Mouse (Mus musculus): ENCODE measurements around the gene Sept5.

Gene Sept5

DNA sequence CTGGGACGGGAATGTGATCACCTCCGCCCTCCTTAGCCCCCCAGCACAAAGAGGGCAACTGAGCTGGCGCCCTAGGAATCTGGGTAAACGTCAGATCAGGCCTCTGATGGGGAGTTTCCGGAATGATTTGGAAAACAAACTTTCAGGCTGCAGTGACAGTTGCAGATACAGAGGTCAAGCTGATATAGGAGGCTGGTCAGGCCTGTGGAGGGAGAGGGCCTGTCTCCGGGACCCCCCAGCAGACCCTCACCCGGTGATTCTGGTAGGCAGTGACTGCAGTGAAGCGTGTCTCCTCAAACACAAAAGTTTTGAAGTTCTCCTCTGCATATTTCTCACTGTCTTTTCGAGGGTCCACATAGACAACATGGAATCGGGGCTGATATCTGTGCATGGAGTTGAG, 46.6 kb downstream of the Sept5 start:
- DNase-seq (ENCODE audit: low spot score) = no peak

DNA sequence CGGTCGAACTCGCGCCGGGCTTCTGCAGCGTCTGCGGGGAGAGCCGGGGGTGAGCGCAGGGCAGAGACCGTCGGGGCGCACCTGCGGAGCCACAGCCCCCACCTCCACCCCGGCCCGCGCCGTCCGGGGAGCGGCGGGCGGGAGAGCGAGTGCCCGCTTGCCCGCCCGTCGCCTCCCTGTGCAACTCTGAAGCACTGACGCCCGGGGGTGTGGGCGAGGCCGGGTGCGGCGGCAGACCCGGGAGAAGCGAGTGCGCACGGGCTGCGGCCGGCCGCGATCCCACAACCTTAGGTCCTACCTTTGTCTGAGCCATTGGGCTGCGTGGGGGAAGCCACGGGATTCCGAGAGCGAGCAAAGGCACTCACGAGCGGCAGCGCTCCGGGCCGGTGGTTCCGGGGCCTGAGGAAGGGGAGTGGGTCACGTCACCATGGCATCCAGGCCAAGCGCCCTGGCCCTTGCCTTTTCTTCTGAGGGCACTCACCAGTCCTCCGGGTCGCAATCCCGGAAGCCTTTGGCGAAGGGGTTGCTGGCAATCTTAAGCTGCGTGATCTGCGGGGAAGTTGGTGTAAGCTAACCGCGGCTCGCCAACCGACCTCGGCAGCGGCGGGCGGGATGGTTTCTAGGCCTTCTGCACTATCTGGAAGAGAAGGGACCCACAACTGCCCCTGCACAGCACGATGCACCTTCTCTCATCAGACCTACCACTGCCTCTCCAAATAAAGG, 47.2 kb downstream of the Sept5 start:
- DNase-seq (ENCODE audit: low spot score) = no peak

DNA sequence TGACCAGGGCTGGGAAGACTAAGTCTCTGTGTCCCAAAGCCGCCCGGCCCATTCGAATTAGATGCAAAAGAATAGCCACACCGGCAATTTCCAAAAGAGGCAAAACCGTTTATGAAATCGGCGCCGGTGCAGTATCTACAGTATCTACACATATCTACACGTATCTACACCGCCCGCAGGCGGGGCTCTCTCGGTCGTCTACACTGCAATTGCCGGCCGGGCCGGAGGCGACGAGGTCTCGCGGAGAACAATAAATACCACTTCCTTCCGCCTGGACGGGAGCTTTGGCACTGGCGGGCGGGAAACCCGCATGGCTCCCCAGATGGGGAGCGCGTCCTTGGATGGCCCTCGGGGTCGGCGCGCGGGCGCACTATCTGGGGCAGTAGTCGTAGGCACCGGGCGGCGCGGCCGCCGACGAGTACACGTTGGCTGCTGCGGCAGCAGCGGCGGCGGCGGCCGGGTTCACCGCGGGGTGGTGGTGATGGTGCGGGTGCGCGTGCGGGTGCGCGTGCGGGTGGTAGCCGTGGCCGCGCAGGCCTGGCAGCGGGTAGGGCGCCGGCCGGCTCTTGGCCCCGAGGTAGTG, 48.0 kb downstream of the Sept5 start:
- no peak for DNase-seq (ENCODE audit: low spot score)

DNA sequence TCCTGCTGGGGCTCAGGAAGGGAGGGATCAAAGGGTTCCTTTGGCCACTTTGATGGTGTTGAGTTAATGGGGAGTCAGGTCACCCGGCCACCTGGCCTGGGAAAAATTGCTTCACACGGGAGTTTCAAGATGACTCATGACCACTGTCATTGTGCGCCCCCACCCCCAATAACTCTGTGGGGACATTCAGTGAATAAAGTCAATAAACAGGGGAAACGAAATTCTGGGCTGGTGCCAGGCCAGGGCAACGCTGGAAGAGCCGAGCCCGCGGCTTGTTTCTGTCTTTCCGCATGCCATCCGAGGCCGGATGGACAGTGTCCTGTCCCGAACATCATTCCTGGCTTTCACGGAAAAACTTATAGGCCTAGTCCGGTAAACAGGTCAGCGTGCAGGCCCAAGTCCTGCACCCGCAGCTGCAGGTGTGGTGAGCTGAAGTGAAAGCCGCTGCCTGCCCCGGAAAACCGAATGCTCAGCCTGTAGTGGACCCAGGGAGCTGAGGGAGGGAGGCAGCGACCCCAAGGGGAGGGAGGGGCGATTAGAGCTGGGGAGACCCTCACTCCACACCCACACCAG, 48.6 kb downstream of the Sept5 start:
- DNase-seq (ENCODE audit: low spot score) = no peak

DNA sequence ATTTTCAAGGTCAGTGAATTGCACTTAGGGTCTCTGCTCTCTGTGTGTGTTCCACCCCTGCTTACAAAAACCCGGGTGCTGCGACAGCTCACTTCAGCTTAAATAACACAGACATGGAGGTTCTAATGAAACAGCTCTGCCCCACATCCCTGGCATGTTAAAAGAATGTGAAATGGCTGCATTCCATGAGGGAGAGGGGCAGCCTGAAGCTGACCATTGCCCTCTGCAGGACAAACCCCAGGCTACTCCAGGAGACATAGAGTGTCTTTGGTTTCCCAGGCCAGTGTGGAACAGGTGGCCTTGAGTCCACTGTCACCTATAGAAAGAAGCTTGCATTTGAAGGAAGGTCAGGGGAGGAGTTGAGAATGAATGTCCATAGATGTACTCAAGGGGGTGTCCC, 49.4 kb downstream of the Sept5 start:
- no peak for DNase-seq (ENCODE audit: low spot score)

DNA sequence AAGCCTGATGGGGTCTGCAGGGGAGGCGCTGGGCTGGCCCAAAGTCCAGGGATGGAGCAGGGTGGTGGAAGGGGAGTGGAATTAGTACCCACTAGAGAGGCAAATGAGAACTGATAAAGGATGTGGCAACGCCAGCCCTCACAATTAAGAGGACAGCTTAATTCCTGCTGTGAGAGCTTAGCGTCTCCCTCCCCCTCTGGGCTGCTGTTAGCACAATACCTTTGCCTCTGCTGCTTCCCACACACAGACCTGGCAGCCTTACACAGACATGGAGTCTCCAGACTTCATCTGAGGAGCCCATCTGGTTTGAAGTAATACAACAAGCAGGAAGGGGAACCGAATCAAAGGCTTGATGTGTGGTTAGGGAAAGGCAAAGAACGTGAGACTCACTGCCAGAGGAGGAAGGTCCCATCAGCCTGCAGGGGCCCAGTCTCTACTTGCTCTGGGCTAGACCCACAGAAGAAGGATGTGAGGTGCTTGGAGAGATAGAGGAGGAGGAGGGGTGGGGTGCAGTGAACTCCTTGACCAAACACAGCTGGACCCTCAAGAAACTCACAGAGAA, 52.1 kb downstream of the Sept5 start:
- DNase-seq (ENCODE audit: low spot score) = no peak

DNA sequence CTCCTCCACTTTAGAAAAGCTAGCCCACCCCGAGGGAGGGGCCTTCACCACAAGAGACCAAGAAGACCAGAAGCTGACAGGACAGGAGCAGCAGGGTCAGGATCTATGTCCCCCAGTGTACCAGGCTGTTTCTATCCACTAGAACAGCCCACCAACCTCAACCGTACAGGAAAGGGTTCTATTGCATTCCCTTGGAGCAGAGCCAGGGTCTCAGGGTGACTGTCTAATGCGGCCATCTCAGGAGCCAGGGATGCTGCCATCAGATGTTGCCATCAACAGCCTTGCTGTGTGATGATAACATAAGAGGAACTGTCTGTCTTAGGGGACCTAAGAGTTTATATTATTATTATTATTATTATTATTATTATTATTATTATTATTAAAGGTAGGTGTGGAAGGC, 52.7 kb downstream of the Sept5 start:
- DNase-seq (ENCODE audit: low spot score) = no peak

DNA sequence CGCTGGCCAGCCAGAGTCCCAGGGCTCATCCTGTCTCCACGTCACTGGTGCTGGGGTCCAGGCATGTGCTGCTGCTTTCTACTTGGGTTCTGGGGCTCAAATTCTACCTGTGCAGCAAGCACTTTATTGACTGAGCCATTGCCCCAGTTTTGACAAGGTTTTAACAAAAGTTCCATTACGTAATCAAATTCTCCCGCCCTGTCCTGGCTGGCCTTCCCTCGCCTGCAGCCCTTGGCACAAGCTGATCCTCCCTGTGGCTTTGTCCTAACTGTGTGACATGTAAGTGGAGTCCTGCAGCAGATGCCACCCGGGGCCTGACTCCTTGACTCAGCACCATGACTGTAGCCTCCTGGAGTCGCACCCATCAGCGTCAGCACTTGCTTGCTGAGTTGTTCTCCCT, 55.6 kb downstream of the Sept5 start:
- DNase-seq (ENCODE audit: low spot score) = no peak

Measured in ovary, postnatal 10 days (tissue).